Mouse (Mus musculus) layer of hippocampus, adult 11-12 months (tissue): ENCODE measurements at regions not wholly inside any gene's neighbourhood (a gene's known extent, or its start where the extent isn't known, plus 50 kb on each side); places are given as distances from the start of the nearest gene placed in this dataset.
A peak's percentile ranks its signal among the peaks of the same experiment; 100 is the strongest.

Source experiments
- DNase-seq: peaks from one replicate; pipeline ENCODE4 v3.0.0; 2022; ENCODE audit warnings: low spot score

GRCm38 (mm10) chr12:51128274-51128673, 219.6 kb upstream of the G2e3 start:
- no peak for DNase-seq

GRCm38 (mm10) chr12:51118781-51119180, 229.1 kb upstream of the G2e3 start:
- DNase-seq = no peak

- peak; percentile 92 for DNase-seq
These were observed 229.7 kb upstream of the G2e3 start for GRCm38 (mm10) chr12:51118021-51118694.

- no peak for DNase-seq
These were observed 230.3 kb upstream of the G2e3 start for GRCm38 (mm10) chr12:51117436-51118020.

GRCm38 (mm10) chr12:51111811-51112210, 236.1 kb upstream of the G2e3 start:
- DNase-seq = no peak

GRCm38 (mm10) chr12:51108044-51108443, 239.8 kb upstream of the G2e3 start:
- peak; percentile 23 for DNase-seq

GRCm38 (mm10) chr12:51103541-51104042, 244.3 kb upstream of the G2e3 start:
- DNase-seq = no peak

GRCm38 (mm10) chr12:51101636-51102035, 246.2 kb upstream of the G2e3 start:
- DNase-seq = no peak

- peak; percentile 28 for DNase-seq
These were observed 247.0 kb upstream of the G2e3 start for GRCm38 (mm10) chr12:51100868-51101267.

GRCm38 (mm10) chr12:51095974-51096373, 251.9 kb upstream of the G2e3 start:
- DNase-seq = no peak

- DNase-seq = no peak
These were observed 258.5 kb upstream of the G2e3 start for GRCm38 (mm10) chr12:51089324-51089723.

GRCm38 (mm10) chr12:51081809-51082208, 266.1 kb upstream of the G2e3 start:
- no peak for DNase-seq

GRCm38 (mm10) chr12:51073503-51073902, 274.4 kb upstream of the G2e3 start:
- DNase-seq = no peak

GRCm38 (mm10) chr12:51060931-51061330, 286.9 kb upstream of the G2e3 start:
- no peak for DNase-seq

- no peak for DNase-seq
These were observed 289.3 kb upstream of the G2e3 start for GRCm38 (mm10) chr12:51058569-51058968.

GRCm38 (mm10) chr12:51058104-51058503, 289.8 kb upstream of the G2e3 start:
- no peak for DNase-seq

GRCm38 (mm10) chr12:51047116-51047515, 300.7 kb upstream of the G2e3 start:
- no peak for DNase-seq

GRCm38 (mm10) chr12:51045437-51045836, 302.4 kb upstream of the G2e3 start:
- no peak for DNase-seq

- DNase-seq = no peak
These were observed 302.8 kb upstream of the G2e3 start for GRCm38 (mm10) chr12:51045020-51045419.

GRCm38 (mm10) chr12:51032193-51032592, 315.7 kb upstream of the G2e3 start:
- DNase-seq = no peak

GRCm38 (mm10) chr12:51028601-51029174, 319.2 kb upstream of the G2e3 start:
- DNase-seq = no peak

- DNase-seq = peak; percentile 48
These were observed 321.8 kb upstream of the G2e3 start for GRCm38 (mm10) chr12:51026046-51026445.

GRCm38 (mm10) chr12:51025531-51025930, 322.3 kb upstream of the G2e3 start:
- no peak for DNase-seq
